Mouse (Mus musculus) subcutaneous adipose tissue, adult 2 months (tissue): ENCODE data around the gene Cfap74. TPM values are rescaled to one million over a fixed set of nuclear protein-coding genes. Genes with fewer than 3 reads are reported as not detected.

Experiments used
- polyA plus RNA-seq: library from polyadenylated mRNA; depleted of rRNA; stranded (reverse); fragments of >200 nt; gene quantifications from 2 replicates; pipeline ENCODE4 v1.2.3, GENCODE M21; 2012; ENCODE audit warnings: low replicate concordance; rRNA removed

Cfap74 gene
- 2.5 and 4.3 TPM in 2 replicates for polyA plus RNA-seq

DNA sequence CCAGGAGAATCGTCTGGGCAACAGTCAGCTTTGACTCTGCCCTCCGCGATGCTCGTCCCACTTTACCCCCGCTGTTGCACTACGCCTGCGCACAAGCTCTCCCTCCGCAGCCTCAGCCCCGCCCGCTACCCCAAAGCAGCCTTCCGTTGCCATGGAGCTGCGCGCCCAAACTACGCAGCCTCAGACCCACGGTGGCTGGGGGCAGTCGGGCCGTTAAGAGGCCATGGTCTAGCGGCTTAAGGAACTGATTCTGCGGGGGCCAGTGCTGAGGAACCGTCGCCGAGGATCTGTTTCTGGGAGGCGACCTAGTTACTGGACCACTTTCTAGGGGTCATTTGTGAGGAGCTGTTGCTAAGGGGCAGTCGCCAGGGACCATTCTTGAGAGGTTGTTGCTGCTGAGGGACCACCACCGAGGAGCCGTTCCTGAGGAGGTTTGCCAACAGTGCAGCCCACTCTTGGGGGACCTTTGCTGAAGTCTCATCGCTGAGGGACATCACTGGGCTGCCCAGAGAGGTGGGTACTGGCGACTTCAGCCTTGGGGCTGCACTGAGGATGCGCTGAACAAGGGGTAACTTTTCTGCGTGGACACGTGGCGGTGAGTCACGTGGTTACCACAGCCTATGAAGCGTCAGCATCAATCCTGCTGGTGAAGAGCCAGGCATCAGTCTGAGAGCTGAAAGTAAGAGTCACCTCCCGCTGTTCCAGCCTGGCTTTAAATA, at the start of gene Cfap74:
TSS of gene Cfap74 (plus strand) at position 133 of the 719 bp plus-strand sequence.

DNA sequence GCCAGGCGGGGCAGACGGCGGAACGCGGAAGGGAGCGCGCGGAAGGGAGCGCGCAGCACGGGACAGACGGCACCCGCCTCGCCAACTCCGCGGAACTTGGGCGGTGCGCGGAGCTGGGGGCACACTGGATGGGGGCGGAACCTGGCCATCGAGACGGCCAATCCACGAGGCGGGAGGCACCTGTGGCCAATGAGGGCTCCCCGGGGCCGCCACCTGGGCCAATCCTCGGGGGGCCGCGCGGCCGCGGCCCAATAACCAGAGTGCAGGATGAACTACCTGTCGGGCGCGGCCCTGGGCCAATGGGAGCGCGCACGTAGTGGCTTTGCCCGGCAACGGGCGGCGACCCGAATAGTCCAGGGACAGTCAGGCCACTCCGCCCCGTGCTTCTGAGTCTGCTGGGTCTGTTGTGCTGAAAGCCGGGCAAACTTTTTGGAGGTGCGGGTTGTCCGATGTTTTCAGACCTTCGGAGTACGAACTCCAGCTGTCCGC, 47.6 kb upstream of the Cfap74 start, which contains the start of gene Prkcz:
TSS of gene Prkcz (minus strand) at position 59 of the 489 bp plus-strand sequence.

DNA sequence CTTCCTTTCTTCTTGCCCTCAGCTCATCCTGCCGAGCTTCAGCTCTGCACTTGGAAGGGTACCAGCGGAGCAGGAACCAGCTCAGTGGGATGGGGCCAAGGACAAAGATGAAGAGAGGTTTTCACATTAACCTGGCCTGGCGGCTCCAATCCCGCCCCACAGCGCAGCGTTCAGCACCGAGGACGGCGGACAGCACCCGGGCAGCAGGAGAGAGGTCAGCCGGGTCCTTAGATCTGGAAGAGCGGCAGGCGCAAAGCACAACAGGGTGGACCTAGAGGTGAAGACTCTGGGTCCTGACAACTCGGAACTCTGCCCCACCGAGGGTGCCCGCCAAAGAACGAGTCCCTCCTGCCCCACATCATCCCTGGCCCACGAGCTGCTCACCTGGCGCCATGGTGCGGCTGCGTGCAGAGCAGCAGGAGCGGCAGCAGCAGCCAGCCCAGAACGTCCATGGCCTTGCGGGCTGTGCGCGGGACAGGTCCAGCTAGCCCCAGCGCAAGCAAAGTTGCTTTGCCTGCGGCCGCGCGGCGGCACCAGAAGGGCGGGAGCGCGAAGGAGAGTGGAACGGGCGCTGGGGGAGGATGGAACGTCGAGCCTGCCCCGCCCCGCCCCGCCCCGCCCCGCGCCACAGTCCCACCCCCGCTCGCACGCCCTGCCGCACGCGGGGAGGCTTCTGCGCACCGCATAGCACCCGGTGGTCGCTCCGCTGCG, 11.3 kb upstream of the Cfap74 start, which contains the start of gene Gabrd:
TSS of gene Gabrd (minus strand) at position 602 of the 711 bp plus-strand sequence.

GRCm38 (mm10) chr4:155468952-155469351, 60.0 kb downstream of the Cfap74 start, which contains the start of gene Tmem52:
Gene Tmem52, plus strand, starts transcription at chr4:155469114.

GRCm38 (mm10) chr4:155490990-155491504, 82.1 kb downstream of the Cfap74 start, which contains the start of gene Gnb1:
Gene Gnb1, plus strand, starts transcription at chr4:155491361.

Other genes with a start within 250 kb of the Cfap74 start
- 54.5 and 88.7 TPM in 2 replicates for gene Ski, start 186.6 kb upstream of the Cfap74 start, polyA plus RNA-seq
- 71.5 and 99.0 TPM in 2 replicates for gene Faap20, start 159.4 kb upstream of the Cfap74 start, polyA plus RNA-seq
- 1.7 and 9.6 TPM in 2 replicates for gene Prkcz, start 47.8 kb upstream of the Cfap74 start, polyA plus RNA-seq
- 0.51 and 0.96 TPM in 2 replicates for gene Gabrd, start 11.1 kb upstream of the Cfap74 start, polyA plus RNA-seq
- 0.59 and 4.5 TPM in 2 replicates for gene Tmem52, start 59.9 kb downstream of the Cfap74 start, polyA plus RNA-seq
- gene Gnb1, start 82.2 kb downstream of the Cfap74 start, polyA plus RNA-seq, result 842 and 878 TPM in 2 replicates
- gene Nadk, start 153.2 kb downstream of the Cfap74 start, polyA plus RNA-seq, result 177 and 252 TPM in 2 replicates
- gene Slc35e2, start 192.2 kb downstream of the Cfap74 start, polyA plus RNA-seq, result 8.3 and 14.7 TPM in 2 replicates
- gene Cdk11b, start 215.7 kb downstream of the Cfap74 start, polyA plus RNA-seq, result 21.1 and 33.0 TPM in 2 replicates
- gene Gm10563, start 236.2 kb downstream of the Cfap74 start, polyA plus RNA-seq, result not detected in 2 replicates
- 79.6 and 268 TPM in 2 replicates for gene Mmp23, start 244.2 kb downstream of the Cfap74 start, polyA plus RNA-seq